Mouse (Mus musculus) heart, adult 18-20 months (tissue): ENCODE measurements around the gene Eif5. TPM values are rescaled to one million over a fixed set of nuclear protein-coding genes. Genes with fewer than 3 reads are reported as not detected.
A peak's percentile ranks its signal among the peaks of the same experiment; 100 is the strongest.
"Not testable (repeated sequence)": the region's sequence is repeated elsewhere in the genome, so short reads cannot be mapped to it uniquely, and the experiment has no call there.

Experiments used
- DNase-seq, 2 experiments: peaks; one replicate each; pipeline ENCODE4 v3.0.0; 2021 to 2022; ENCODE audit warnings: mixed read lengths in 1 of 2
- total RNA-seq, 2 experiments: library from RNA; stranded (reverse); gene quantifications; 2 replicates each; pipeline ENCODE4 v1.2.3; 2021

Eif5 gene
- total RNA-seq, 2 experiments from 2014 or later = 170 to 186 TPM

DNA sequence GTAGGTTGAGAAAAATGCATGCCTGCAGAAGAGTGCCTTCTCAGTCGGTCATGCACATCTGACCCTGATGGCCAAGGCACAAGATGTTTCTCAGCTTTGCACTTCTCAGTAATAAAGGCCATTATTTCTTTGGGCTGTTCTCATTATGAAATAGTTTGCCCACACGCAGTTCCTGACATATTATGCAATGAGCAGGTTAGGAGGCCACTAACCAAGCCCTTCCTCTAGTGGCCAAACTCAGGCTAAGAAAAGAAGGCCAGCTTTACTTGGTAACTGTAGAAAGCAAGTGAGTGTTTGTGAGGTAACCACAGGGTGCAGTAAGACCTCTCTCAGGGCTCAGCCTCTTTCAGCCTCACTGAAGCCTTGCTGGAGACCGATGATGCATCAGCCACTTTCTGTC lies 12.9 kb upstream of the Eif5 start:
- DNase-seq = no peak

DNA sequence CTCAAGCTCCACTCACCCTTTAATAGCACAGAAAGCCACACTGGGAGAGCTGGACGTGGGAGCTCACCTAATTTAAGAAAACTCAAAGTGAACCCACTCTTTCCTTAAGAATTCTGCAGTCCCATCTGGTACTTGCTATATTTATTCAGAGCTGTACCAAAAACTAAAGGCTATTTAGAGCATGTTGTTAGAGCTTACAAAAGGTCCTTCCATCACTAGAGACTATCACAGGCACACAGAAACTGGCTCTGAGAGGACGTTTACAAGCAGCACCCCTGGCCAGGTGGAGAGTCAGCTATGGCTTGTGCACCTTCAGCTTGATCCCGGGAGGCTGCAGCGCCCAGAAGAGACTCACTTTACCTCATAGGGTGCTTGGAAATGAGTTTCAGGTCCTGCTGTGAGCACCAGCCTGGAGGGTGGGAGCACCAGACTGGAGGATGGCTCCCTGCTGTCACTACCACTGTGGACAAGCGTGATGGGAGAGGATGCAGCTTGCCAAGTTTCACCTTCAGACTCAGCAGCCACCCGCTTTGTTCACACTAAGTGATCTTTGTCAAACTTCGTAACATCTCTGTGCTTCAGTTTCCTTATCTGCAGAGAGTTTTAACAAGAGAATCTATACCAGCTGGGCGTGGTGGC lies 10.1 kb upstream of the Eif5 start:
- no peak for DNase-seq

DNA sequence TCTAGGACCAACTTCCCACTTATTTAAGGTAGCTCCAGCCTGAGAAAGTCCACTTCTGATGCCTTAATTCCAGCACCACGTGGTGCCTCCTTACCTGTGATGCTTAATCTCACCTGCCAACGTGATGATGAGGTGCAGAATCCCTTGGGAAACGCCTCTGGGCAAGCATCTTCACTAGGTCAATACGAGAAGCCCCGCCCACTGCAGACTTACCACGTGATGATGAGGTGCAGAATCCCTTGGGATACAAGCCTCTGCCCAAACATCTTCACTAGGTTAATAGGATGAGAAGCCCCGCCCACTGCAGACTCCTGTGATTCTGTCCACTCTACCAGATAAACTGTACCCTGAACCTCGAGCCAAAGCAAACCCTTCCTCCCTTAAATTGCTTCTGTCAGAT lies 8.6 kb upstream of the Eif5 start:
- DNase-seq = no peak

DNA sequence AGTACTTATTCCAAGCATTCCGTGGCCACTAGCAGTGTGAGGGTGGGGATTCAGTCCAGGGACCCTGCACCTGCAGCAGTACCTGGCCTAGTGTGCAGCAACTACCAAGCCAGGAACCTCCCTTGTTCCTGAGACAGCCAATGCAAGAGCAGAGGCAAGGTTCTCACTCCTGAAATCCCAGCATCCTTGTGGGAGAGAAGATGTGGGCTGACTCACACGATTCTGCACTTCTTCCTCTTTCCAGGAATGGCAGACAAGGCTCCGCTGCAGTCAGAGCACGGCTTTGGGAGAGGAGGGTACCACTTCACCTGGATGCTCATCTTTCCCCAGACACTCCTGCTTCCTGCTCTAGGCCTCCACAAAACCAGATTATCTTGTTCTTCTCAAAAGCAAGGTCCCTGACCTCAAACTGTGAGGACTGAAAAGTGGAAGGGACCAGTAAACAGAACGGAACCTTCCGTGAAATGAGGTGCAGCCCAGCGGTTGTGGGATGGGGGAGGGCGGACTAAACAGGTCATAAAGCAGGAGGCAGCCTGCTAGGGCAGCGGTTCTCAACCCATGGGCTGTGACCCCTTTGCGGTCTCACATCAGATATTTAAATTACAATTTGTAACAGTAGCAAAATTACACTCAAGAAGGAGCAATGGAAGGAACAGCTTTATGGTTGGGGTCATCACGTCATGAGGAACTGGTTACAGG lies 4.6 kb upstream of the Eif5 start:
- no peak for DNase-seq

DNA sequence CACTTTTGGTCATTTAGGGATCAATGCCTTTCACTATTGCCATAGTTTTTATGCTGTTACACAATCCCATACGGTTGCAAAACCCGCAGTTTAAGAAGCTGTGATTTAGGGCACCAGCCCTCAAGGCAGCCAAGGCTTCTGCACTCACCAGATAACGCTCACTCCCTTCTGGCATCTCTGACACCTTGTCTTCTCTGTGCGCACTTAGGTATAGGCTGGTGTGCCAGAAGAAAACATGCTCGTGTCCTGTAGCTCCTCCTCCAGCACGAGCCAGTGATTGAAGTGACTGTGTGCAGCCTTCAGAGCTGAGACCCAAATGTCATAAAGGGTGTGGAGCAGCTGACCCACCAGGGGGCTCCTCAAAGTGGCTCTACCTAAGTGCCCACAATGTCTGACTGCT lies 2.5 kb upstream of the Eif5 start:
- DNase-seq = no peak

DNA sequence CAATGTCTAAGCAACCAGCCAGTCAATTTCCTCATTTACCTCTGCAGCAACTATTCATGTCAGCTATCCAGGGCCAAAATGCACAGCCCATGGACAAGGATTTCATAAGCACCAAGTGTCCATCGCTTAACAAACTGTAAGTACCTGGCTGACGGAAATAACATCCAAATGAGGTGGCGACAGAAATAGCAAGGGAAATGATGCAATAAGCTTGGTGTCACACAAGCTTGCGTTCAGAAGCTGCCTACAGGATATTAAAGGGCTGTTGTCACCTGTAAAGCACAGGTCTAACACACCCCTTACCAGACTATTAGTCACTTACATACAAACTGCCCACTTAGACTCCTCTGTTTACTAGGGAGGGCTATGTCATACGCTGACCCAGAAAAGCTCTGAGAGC lies 2.1 kb upstream of the Eif5 start:
- no peak for DNase-seq

DNA sequence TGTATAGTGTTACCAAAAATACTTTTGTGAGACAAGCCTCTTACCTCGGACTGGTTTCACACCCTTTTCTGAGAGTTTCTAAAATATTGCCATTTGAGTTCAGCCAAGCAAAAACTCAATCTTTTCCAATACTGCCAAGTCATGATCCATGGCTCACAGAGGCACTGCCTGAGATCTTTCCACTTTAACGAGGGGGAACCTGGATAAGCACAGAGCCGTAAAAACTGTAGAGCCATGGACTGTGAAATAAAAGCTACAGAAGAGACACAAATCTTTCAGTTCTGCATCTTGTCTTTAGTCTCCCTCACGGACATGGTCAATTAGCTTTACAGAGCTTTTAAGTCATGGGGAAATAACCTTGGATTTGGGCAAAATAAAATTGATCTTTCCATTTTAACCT lies 1.1 kb upstream of the Eif5 start:
- DNase-seq = no peak

DNA sequence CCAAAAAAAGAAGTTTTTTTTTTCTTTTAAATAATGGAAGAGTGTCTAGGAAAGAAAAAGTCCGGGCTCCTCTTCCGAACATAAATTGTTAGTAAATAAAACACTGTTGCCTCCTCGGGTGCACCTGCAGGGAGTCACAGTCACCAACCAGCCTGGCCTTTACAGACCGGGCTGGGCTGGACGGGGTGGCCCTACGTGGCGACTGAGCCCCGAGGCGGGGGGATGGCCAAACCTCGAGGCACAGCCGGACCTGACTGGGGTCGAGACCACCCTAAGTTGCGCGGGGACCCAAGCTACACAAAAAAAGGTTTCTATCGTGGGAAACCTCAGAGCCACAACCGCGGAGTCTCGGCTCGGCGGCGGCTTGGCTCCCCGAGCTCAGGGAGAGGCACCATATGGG lies 475 bp upstream of the Eif5 start:
- no peak for DNase-seq

DNA sequence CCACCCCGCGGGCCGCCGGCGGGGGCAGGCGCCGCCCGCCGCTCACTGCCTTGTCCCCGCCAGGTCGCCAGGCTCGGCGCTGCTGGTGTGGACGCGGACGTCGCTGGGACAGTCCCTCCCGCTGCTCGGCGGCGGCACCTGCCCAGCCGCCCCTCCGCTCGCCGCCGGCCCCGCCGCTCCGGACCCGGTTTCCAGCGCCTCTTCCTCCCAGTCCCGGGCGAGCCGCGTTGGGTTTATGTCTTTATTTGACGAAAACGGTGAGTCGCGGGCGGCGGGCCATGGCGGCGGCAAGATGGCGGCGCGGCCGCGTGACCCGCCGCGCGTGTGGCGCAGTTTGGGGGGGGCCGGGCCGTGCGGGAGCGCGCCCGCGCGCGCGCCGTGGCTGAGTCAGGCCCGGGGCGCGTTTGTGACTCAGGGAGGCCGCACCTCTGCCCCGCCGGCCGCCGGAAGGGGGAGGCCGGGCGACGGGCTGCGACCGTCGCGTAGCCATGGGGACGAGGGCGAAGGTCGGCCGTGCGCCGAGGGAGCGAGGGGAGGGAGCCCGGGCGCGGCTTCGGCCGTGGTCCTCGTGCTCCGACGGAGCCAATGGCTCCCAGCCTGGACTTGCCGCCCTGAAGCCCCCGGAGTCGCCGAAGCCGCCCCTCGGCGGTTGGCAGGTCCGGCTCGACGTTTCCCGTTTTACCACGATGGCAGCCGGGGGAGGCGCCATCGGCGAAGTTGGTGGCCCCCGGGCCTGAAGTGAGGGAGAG lies 650 bp downstream of the Eif5 start:
- peak; percentile 87 for DNase-seq

DNA sequence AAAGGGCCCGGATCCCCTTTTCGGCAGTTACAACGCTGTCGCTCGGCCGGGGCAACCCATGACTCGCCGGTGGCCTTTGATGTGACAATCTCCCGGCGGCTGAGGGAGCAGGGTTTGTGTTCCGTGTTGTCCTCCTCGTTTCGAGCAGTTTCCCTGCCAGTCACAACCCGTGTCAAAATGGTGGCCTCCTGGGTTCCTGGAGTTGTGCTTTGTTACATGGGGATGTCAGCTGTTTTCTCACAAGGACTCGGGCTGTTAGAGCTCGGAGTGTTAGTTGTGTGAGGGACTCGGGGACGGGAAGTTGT lies 1.2 kb downstream of the Eif5 start:
- DNase-seq = no peak

DNA sequence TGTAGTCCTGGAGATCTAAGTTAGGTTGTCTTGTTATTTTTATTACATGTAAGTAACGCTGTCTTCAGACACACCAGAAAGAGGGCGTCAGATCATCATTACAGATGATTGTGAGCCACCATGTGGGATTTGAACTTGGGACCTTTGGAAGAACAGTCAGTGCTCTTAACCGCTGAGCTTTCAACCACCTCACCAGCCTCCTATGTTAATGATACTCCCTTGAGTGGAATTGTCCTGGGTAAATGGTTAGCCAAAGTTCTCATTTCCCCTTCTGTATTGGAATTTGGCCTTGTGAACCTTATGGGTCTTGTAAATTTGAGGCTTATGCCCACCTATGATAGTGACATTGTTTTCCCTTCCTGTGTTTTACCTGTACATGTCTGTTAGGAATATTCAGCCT lies 9.3 kb downstream of the Eif5 start:
- no peak for DNase-seq

DNA sequence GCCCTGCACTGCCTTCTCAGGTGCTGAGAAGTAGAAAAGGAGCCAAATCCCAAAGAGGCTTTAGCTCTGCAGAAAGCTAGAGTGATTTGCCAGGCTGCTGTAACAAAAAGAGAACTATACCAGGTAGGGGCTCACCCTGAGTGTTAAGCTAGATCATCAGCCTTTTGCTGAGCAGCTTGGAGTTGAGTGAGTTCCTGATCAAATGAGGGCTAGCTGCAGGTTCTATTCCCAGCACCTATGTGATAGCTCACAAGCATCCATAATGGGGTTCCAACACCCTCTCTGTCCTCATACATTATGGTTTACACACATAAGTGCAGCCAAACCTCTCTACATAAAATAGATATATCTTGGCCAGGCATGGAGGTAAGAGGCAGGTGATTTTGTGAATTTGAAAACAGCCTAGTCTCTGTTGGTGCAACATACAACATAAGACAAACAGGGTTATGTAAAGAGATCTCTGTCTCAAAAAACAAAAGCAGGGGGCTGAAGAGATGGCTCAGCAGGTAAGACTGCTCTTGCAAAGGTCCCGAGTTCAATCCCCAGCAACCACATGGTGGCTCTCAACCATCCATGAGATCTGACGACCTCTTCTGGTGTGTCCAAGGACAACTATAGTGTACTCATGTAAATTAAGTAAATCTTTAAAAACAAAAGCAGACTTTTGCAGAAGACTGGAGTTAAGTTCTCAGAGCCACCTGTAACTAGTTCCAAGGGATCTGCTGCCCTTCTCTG lies 10.9 kb downstream of the Eif5 start:
- no peak for DNase-seq

DNA sequence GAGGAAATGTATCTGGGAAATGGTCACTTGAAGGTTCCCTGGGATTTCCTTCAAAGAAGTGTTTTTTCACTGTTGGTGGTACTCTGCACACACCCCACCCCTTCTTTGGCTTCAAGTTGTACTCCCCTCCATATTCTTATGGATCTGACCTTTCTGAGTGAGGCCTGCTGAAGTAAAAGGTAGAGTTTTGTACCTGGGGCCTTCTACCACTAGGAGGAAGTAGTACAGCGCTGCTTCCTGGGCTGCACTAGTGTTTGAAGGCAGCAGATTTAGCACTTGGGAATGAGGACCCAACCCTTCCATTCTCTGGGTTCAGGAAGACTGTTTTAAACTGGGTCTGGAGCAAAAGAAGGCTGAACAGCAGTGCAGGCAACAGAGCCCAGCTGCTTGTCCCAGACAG lies 12.9 kb downstream of the Eif5 start:
- DNase-seq = no peak

DNA sequence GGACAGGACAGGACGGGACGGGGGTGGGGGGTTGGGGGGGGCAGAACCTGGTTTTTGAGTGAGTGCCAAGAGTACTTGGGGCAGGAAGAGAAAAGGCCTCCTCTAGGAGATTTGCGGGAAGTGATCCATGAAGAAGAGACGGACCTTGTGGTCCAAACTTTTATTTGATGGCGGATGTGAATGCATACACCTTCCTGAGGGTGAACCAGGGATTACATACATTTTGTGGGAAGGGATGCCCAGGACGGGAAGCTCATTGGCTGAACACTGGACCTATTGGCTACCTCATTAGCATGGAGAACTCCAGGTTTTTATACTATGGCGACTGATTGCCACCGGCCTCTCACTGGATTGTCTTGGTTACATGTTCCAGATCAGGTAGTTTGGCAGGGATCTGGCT lies 14.5 kb downstream of the Eif5 start:
- no peak for DNase-seq

DNA sequence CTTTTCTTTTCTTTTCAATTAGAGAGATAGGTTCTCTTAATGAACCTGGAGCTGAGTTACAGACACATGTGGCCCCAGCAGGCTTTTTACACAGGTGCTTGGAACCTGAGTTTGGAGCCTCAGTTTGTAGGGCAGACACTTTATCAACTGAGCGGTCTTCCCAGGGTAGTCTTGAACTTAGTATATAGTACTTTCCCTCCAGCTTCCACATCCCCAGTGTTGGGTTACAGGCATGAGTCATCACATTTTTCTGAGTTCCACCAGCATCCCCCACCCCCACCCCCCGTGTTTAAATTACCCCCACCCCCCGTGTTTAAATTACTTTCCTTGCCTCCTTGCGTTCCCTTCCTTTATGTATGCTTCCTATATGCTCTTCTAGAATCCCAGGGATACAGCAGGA lies 17.5 kb downstream of the Eif5 start:
- DNase-seq = no peak

DNA sequence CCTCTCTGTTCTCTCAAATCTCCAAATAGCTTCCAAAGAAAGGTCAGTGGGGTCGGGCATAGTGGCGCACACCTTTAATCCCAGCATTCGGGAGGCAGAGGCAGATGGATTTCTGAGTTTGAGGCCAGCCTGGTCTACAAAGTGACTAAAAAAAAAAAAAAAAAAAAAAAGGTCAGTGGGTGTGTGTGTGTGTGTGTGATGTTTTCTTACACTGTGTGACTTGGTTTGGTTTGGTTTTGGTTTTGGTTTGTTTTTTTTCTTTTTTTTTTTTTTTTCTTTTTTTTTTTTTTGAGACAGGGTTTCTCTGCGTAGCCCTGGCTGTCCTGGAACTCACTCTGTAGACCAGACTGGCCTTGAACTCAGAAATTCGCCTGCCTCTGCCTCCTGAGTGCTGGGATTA lies 18.1 kb downstream of the Eif5 start:
- not testable (repeated sequence) for DNase-seq

DNA sequence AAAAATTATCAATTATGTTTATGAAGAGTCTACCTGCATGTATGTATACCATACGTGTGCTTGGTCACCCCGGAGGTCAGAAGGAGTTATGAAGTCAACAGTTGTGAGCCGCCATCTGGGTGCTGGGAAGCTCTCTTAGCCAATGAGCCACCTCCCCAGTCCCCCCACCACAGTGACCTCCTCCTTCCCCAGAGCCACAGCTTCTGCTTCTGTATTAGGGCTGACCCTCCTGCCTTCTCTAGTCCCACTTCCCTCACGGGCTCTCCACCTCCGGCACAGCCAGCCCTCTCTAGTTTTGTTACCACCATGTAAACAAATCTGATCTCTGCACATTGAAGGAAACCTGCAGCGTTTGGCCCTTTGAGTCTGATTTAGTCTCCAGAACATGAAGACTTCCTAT lies 19.7 kb downstream of the Eif5 start:
- DNase-seq = no peak

DNA sequence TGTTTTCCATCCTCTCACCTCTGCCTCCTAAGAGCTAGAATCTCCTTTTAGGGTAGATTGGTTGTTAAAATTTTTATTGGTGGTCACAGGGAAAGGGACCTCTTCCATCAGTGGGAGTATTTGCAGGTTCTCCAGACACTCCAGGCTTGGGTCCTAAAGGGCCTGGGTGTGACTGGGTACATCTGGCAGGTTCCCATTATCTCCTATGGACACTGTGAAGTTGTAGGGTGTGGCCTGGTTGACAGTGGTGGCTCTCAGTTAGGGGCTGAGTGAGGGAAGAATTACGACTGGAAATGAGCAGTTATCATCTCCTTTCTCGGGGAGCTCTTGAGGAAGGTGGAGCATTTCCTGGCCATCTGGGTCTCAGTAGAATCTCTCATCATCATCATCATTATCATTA lies 20.8 kb downstream of the Eif5 start:
- no peak for DNase-seq

DNA sequence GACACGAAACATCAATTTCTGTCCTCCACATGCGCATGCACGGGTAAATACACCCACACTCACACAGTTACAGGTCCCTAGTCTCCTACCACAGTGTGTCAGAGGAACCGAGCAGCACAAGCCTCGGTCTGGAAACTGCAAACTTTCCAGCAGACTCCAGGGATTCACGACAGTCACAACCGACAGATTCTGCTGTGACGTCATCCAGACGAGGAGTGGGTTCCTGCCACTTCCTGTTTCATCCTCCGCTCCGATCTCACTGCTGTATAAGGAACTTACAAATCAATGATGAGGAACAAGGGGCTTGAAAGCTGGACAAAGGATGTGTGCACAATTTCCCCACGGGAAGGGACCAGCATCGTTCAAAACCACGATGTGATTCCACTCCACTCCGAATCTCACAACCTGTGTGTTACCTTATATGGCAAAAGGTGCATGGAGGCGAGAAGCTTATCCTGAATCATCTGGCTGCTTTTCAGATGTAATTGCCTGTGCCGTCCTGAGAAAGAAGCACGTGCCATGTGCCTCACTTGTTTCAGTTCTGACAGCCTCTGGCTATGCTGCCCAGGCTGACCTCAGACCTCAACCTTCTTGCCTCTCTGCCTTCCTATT lies 21.9 kb downstream of the Eif5 start:
- DNase-seq = peak in 1 of 2 experiments; percentile 43

DNA sequence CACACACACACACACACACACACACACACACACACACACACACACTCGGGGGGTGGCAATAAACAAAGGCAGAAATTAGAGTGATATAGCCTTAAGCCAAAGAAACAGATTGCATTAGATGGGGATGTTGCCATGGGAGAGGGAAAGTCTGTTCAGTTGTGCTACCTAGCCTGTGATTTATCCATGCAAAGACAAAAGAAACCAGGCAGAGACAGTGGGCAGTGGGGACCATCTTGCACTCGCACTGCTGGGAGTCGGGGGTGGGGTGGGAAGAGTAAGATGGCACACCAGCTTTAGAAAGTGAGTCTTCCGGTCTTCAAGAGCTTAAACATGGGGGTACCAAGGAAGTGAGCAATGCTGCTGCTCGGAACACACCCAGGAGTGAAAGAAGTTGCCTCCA lies 22.5 kb downstream of the Eif5 start:
- DNase-seq = no peak

DNA sequence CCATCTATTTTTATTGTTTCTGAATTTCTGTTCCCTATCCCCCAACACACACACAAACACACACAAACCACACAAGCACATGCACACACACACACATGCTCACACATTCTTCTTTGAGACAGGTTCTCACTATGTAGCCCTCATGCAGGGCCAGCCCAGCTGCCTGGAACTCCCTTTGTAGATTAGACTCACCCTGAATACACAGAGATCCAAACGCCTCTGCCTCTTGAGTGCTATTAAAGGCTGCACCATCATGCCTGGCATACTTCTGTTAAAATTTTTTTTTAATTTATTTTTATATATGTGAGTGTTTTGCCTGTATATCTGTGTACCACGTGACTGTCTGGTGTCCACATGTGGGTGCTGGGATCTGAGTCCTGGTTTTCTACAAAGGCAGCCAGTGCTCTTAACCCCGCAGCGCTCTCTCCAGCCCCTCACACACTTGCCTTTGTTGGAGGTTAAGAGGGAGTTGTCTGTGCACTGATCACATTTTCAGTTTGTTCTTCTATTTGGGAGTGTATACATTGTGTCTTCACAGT lies 24.5 kb downstream of the Eif5 start:
- no peak for DNase-seq

DNA sequence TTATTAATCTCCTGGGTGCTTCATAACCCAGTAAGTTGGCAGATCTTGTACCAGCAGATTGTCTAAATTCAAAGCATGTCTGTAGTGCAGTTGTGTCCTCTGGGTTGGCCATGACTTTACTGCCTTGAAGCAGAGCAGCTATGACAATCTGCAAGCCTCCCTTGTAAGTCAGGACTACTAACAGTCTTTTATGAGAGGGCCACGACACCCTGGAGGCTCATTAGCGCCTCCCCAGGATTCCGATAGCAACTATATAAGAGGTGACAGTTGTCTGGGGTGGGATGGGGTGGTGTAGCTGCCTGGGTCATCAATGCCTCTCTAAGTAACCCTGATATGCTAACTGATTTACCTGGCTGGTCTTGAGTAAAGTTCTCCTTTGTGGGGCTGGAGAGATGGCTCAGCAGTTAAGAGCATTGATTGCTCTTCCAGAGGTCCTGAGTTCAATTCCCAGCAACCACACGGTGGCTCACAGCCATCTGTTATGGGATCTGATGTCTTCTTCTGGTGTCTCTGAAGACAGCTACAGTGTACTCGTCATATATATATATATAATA lies 25.3 kb downstream of the Eif5 start:
- no peak for DNase-seq
